Mouse (Mus musculus): ENCODE results near the gene Gm42791.
A peak's percentile ranks its signal among the peaks of the same experiment; 100 is the strongest.

Gm42791 gene

DNA sequence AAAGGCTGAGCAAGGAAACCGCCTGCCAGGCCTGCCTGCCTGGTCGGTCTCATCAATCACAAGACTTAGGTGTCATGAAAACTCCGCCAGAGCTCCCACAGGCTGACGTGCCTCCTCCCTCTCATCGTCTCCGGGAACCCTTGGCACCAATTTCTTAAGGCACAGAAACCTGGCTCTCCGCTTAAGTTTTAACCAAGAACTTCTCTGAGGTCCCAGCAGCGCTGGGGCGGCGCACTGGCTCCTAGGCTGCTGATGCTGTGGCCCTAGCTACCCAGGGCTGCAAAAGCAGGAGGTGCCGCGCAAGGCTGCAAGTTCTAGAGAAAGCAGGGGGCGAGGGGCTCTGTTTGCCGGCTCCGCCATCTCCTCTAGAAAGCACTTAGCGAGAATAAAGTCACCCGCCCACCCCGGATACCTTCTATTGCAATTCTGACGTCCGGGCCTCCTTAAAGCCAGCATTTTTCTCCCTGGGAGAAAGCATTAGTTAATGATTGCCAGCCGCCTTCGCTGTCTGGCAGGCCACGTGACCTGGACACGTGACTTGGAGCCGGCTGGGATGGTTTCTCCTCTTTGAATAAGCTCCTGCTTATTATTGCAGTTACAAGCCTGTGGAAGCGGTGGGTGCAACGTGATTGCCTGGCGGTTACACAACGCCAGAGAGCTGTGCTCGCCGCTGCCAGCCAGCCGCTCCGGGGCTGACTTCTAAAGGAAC is at the start of gene Gm42791:
Gene Gm42791, minus strand, starts transcription at position 442 of the 709 bp plus-strand sequence.
- DNase-seq, result peak; percentile 99

DNA sequence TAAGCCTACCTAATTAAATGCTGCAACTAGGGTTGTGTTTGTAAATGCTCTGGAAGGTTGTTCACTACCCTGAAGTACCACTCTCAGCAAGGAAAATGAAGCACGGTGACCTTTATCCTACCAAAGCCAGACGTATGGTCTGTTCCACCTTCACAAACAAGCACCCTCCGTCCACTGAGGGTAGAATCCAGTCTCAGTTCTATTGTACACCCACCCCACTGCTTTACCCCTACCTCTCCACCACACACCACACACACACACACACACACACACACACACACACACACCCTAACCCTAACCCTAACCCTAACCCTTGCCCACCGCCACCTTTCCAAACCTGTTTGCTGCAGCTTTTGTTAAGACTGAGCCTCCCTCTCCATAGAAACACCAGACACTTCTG is 49.1 kb upstream of the Gm42791 start:
- DNase-seq, result no peak

DNA sequence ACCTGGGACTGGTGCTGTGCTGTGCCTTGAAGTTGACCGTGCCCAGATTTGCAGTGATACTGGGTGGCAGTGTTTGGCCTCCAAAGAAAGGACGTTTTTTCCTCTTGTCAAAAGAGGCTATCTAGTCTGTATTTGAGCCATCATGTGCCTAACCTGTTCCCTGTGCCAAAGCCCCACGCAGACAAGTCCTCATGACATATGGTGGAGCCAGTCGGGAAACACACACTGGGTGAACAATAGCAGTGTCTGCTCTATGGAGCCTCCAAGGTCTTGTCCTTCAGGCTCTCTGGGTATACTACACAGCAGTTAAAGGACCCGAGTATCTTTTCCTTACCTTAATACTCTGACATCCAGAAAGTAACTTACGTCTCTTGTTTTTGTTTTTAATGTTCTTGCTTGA is 48.3 kb upstream of the Gm42791 start:
- DNase-seq, result no peak

DNA sequence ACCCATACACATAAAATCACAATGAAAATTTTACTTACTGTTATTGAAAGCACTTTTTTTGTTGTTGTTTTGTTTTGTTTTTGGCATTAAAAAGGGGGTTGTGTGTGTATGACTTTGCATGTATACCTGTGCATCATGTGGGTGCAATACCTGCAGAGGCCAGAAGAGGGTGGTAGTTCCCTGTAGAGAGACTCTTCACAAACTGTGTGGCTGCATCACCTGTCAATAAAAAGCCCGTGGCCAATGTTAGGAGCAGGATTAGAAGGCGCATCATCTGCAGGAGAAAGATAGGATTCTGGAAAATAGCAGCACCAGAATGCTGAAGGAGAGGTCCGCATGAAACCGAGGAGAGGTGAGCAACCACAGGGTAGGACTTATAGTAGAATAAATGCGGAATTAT is 44.9 kb upstream of the Gm42791 start:
- DNase-seq, result peak in 1 of 2 experiments; percentile 53

DNA sequence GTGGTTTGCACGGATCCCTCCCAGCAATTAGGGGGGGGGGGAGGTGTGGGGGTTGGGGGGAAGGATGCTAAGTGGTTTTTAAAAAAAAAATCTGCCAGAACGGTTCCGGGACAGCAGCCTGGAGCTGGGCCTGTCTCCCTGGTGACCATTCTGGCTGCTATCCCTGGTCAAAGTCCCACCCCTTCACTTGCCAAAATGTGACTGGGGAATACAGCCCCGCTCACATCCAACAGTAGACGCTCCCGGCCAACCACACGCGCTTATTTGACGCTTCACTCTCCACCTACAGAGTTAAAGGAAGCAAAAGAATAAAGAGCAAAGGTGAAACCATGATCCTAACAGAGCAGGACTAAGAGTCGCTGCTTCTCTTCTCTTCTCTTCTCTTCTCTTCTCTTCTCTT is 42.8 kb upstream of the Gm42791 start:
- DNase-seq, result peak; percentile 90 to 93

DNA sequence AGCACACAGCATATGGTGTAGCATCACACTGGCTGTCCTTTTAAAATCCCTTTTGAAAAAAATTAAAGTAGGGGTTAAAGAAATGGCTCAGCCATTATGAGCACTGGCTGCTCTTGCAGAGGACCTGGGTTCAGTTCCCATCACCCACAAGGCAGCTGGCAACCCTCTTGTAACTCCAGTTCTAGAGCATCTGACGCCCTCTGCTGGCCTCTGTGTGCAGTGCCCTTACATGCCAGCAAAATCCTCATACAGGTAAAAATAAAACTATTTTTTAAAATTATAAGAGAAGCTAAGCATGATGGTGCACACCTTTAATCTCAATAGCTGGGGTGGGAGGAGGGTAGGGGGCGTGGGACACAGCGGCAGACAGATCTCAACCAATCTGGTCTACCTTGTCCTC is 42.0 kb upstream of the Gm42791 start:
- DNase-seq, result no peak

DNA sequence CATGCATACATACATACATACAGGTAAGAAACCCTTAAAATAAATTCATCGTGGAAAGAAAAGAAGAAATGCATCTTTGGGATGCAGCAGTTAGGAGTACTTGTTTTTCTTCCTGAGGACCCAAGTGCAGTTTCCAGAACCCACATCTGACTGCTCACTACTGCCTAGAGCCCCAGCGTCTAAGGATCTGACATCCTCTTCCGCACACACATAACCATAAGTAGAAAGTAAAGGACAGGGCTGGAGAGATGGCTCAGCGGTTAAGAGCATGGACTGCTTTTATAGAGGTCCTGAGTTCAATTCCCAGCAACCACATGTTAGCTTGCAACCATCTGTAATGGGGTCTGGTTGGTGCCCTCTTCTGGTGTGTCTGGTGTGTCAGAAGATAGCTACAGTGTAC is 37.5 kb upstream of the Gm42791 start:
- DNase-seq, result no peak

DNA sequence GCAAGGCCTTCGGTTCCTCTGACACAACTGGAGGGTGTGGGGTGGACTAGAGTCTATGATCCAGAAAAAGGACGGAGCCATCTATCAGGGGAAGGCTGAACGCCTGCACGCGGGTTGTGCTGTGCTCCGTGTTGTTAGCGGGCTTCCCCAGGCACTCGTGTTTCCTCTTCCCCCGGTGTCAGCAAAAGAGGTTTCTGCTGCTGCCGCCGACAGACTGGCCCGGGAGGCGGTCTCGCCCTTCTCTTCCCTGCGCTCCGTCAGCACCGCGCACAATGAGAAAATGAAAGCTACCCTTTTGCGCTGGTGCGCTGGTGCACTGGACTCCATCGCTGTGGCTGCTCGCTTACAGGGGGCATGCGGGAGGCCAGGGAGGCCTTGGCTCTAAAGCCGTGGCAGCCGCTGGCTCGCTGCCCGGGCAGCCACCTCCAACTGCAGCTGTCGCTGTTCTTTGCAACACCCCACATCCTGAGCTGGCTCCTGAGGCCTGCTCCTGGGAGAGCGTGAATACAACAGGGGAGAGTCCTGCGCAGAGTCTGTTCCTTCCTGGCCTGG is 36.3 kb upstream of the Gm42791 start:
- DNase-seq, result peak; percentile 57 to 60

DNA sequence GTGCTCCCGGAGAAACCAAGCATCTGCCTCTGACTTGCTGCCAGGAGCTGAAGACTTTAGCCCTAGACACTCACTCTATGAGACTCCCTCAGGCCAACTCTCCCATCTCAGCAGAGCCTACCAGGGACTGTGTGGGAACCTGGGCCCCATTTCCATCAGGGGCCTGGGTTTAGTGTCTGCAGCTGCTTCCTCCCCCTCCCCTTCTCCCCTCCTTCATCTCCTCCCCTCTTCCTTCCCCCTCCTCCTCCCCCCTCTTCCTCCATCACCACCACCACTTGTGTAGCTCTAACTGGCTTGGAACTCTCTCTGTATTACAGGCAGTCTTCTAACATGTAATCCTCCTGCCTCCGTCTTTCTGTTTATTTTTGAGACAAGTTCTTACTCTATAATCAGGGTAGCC is 35.2 kb upstream of the Gm42791 start:
- DNase-seq, result no peak

DNA sequence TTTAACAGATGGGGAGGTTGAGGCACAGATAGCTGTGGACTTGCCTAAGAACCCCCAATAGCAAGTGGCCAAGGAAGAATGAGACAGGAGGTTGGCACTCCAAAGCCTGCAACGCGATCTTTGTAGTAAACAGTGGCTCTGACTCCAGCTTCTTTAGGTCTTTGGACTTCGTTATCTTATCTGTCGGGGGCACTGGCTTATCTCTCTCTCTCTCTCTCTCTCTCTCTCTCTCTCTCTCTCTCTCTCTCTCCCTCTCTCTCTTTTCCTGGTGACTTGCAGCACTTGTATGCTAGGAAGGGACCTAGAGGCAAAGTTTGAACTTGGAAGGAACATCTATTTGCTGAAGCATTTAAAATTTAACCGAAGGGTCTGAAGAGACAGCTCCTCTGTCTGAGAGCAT is 33.4 kb upstream of the Gm42791 start:
- DNase-seq, result no peak

DNA sequence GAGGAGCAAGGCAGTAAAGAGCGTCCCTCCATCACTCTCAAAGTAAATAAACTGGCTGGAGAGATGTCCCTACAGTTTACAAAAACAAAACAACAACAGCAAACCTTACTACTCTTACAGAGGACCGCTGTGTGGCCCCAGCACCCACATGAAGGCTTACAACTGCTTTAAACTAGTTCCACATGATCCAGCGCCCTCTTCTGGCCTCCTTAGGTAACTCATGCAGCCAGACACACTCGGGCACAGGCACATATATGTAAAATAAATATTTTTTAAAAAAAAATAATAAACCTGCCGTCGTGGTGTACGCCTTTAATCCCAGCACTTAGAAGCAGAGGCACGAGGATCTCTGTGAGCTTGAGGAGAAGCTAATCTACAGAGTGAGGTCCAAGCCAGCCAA is 32.4 kb upstream of the Gm42791 start:
- DNase-seq, result no peak

DNA sequence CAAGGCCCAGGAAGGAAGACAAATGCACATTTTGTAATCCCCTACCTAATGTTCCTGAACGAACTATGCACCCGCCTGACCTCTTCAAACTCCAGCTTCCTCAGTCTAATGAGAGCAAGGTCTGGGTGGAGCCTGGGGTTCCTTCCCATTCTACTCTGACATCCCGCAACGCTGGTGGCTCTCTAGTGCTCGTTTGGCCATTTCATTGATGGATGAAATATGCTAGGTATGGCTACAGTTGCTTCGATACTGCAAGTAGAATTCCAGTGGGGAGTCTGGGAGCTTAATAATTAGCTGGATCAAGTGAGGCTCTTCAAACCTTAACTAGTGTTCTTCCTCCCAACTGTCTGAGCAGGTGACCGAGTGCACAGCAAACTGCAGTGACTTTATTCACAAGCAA is 26.2 kb upstream of the Gm42791 start:
- DNase-seq, result peak; percentile 46 to 70

DNA sequence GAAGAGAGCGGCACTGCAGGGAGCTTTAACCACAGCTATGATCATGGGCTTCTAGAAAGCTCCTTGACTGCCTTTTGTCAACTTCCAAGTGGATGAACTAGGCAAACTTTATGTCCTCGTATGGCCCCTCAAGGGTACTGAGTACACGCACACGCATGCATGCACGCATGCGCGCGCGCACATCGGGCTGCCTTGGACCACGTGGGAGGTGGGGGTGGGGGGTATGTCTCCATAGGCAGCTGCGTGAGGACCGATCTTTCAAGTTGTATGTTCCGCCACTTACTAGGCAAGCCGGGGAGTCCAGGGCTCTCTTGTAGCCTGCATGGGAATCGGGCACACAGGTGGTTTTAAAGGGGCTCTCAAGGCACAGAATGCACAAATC is 25.7 kb upstream of the Gm42791 start:
- DNase-seq, result no peak

DNA sequence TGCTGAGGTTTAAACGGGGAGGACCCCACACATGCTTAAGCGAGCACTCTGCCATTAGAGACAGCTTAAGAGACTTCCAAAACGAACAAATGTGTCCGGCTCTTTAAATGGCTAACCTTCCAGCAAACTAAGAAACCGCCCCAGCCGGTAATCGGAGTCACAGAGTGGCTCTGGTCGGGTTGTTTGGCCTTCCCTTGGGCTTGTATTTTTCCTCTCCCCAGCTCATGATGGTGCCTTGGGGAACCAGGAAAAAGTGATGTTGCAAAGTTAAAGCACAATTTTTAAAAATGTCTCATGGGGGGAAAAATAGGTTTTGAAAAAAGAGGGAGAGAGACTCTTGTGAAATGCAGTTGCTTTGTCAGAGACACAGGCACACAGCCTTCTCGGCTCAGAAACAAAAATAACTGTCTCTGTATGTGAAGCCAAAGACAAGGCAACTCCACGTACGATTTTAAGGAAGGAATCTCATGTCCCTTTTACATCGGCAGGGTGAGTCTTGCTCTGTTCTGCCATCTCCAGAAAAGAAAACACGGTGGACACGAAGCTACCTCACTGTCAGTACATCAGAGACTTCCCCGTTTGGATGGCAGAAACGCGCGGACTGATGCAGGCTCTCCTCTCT is 25.2 kb upstream of the Gm42791 start:
- DNase-seq, result no peak

DNA sequence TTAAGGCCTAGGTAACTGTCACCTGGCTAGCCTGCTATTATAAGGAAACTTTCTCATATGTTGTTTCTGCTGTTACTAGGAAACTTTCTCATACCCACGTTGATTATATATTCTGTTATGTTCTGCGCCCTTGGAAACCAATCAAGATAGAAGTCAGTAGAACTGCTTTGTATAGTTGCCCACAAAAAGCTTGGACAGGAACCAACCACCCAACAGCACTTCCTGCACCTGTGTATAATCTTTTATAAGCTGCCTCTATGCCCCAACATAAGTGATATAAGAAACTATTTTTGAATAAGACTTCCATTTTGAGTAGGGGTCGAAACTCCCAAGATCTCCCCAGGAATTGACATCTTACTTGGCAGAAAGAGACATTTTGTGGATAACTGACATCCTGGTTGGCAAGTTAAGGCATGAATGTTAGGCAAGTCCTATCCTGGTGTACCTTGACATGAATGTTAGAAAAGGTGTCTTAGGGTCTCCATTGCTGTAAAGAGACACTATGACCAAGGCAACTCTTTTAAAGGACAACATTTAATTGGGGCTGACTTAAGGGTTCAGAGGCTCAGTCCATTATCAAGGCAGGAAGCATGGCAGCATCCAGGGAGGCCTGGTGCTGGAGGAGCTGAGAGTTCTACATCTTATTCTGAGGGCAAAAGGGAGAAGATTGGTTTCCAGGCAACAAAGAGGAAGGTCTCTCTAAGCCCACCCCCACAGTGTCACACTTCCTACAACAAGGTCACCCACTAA is 22.9 kb upstream of the Gm42791 start:
- DNase-seq, result no peak

DNA sequence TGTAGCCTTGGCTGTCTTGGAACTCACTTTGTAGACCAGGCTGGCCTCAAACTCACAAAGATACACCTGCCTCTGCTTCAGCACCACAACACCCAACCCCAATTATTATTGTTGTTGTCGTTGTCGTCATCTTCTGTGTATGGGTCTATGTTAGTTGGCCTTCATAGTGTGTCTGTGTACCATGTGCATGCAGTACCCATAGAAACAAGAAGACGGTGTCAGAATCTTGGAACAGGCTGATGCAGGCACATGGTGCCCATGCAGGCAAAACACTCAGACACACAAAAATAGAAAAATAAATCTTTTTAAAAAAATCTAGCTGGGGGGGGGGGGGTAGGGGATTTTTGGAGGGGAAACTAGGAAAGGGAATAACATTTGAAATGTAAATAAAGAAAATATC is 22.2 kb upstream of the Gm42791 start:
- no peak for DNase-seq

DNA sequence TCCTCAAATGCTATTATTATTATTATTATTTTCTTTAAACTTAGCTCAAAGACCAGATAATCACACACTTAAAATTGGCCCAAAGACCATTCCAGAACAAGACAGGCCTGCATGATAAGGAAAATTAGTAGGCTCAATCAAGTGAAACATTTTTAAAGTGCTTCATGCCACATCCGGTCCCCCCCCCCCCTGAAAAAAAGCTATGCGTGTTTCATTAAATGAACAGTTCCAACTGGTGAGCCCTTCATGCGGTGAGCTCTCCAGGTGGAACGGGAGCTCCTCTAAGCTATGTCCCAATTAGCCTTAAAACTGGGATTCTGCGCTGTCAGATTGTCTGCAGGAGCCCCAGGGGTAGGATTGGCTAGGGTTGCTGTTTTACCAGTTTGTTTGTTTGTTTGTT is 21.3 kb upstream of the Gm42791 start:
- no peak for DNase-seq

DNA sequence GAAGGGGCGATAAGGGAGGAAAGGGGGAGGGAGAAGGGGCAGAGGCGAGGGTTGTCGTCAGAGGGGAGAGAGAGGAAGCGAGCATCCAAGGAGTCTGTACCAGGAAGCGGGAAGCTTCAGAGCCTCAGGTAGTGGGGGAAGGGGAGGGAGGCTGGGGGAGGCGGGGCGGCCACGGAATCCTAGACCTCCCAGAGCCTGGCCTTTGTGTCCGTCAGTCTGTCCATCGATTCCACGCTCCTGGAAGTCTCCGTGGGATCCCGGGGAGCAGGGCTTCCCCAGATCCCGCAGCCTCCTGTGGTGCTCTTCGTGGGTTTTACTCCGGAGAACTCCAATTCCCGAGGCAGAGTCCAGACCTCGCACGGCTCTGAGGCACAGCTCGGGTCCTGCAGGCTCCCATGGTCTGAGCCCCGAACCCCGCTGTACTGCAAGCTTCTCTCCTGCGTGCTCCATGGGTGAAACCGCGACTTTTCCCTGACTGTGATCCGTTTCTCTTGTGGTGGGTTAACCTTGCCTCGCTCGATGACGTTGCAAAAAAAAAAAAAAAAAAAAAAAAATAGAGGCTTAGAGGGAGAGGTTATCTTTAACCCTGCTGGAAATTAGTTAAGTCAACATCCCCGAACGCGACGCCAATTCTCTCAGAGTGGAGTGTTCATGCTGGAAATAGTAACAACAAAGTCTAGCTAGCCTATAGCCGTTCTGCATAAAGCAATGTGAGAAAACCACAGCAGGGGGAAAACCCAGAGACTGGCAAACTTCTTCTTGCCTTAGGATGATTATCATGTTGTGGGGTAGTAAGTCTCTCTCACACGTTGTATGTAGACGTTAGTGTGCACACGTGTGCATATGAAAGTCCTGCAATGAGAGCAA is 20.6 kb upstream of the Gm42791 start:
- DNase-seq, result no peak

DNA sequence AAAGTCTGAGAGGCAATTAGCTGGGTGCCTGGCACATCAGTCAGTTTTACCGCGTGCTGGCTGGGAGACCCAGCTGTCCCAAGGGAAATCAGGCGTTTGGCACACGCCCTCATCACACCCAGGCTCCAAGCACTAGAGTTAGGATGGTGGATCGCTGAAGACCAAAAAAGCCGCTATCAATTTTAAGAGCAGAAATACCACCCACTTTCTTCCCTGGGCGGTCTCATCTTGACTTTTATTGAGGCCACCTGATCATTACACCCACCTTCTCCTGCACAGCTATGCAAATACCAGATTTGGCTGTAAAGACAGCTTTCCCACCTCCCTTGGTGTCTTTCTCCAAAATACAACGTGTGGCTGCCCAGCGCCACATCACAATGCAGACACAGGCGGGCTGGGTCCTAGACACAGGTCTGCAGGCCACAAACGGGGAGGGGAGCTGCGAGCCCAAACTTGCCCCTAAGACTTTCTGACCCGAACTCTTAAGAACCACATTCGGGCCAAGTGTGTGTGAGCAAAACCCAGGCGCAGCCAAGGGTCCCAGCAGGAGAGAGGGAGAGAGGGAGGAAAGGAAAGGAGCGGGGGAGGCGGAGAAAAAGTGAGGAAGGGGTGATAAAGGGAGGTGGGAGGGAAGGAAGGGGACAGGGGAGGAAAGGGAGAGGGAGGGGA is 19.8 kb upstream of the Gm42791 start:
- no peak for DNase-seq

DNA sequence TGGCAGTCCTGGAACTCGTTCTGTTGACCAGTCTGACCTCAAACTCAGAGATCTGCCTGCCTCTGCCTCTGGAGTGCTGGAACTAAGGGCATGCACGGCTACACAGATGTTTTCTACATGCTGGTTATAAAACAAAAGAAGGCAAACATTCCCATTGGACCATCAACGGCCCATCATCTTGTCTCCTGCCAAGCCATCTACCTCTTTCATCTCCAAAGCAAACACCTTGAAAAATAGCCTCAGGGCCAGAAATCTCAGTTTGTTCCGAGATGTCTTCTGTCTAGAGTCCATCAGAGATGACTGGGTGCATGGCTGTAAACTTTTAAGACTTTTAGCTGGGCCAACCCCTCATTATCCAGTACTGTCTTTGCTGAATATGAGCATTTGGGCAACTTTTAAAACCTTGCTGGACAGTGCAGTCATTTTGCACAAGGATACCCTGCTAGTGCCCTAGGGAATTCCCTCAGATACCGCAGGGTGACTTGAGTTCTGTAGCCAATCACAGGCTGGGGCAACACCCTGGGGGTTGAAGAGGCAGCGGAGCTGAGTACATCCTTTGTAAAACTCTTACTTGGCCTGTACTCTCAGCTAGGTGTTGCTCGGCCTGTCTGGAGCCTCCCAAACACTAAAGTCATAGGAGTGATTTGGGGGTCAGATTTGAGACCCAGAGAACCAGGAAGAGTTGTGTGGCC is 19.0 kb upstream of the Gm42791 start:
- no peak for DNase-seq

DNA sequence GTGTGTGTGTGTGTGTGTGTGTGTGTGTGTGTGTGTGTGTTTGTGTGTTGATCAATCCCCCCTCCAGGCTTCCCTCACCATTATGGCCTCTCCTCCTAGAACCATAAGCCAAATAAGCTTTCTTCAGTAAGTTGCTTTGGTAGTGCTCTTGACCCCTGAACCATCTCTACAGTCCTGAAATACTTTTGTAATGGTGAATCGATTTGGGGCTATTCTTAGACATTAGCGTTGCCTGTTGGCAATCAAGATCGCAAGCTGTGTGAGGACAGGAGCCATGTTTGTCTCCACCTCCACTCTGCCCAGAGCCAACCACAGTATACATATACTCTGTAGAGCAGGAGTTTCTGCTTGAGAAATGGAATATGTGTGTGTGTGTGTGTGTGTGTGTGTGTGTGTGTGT is 14.2 kb upstream of the Gm42791 start:
- DNase-seq, result no peak

DNA sequence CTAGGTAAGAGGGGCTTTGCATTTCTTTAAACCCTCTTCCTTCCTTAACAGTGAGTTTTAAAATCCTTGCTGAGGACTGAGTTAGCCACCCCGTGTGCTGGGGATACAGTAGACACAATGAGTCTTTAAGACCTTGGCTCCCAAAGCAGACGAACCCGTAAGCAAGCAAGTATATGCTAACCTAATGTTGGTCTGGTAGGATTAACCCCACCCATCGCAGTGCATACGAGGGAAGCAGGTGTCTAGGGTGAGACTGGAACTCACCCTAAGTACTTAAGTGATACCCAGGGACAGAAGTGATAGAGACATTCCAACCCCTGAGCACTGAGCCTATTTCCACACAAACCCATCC is 12.3 kb upstream of the Gm42791 start:
- no peak for DNase-seq

Data from kidney, adult 8-10 months (tissue).